ENCODE assay signal across 8 mouse cellular contexts in the genomic region with DNA sequence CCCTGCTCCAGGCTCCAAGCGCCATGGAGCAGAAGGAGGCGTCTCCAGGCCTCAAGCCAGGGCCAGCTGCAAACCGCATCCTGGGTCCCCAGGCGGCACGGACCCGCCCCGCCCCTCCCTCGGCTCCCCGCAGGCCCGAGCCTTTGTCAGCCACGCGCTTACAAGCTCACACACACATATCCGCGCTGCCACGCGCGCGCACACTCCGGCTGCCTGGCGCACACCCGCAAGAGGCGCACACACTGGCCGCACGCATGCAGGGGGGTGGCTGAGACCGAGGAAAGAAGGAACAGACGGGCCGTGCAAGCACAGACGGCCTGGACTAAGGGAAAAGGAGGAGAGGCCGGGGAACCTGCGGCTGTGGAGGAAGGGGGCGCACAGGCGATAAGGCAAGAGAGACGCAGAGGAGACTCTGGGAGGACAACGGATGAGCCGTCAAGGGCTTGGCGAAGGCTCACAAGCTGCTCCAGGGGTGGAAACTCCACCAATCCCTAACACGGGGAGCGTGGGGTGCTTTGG. TPM values are rescaled to one million over a fixed set of nuclear protein-coding genes. Genes with fewer than 3 reads are reported as not detected.
DNase-seq lines count a peak whose midpoint lies in the region; ATAC-seq lines count a peak whose summit lies in the region.

No protein-coding gene starts in this region.

- under 1% methylated on average over 38 of the region's 38 CpGs for WGBS in heart, embryonic 16.5 days

- peak overlapping the region; percentile 58 for H3K4me3 ChIP-seq in heart, embryonic 16.5 days (ENCODE audit: low read length)

- ATAC-seq in heart, embryonic 16.5 days (replicated peaks; ENCODE audit: extremely low read depth, insufficient read depth, low FRiP score): no peak

- H3K9ac ChIP-seq in heart, embryonic 16.5 days (ENCODE audit: low read length): peak overlapping the region; percentile 73

- H3K4me1 ChIP-seq in heart, embryonic 16.5 days (ENCODE audit: control insufficient read depth, insufficient read depth, low read length): peaks cover 13% of the 10 kb centered on the region

- H3K36me3 ChIP-seq in heart, embryonic 16.5 days (ENCODE audit: control insufficient read depth, insufficient read depth): no peaks in the 10 kb centered on the region

- peaks cover 33% of the 10 kb centered on the region for H3K27me3 ChIP-seq in heart, embryonic 16.5 days (ENCODE audit: control insufficient read depth, insufficient read depth, low read length)

- peak overlapping the region; percentile 81 for H3K4me2 ChIP-seq in heart, embryonic 16.5 days (ENCODE audit: low read depth, low read length)

- no peaks in the 10 kb centered on the region for H3K9me3 ChIP-seq in heart, embryonic 16.5 days (replicated peaks; ENCODE audit: control insufficient read depth, low read length)

- DNase-seq in thymus, postnatal 14 days: peak; percentile 15
- no peak for DNase-seq in thymus, adult 18-20 months
- peak; percentile 51 for DNase-seq in embryo, embryonic 9.5 days (ENCODE audit: extremely low spot score)
- peak; percentile 74 to 84 for DNase-seq in left cerebral cortex, adult 18-20 months (ENCODE audit: low spot score in 2 of 2)
- DNase-seq in mesoderm, embryonic 11.5 days (ENCODE audit: low read depth, low spot score): peak; percentile 59
- DNase-seq in spleen, postnatal 14 days (ENCODE audit: low spot score in 2 of 2): peak; percentile 13 to 26
- DNase-seq in ovary, postnatal 36 days (ENCODE audit: low spot score): no peak

- H3K27ac ChIP-seq in heart, embryonic 16.5 days (ENCODE audit: low read length): peak overlapping the region; percentile 31; the same call in 1 of the 2 replicates

RNA-seq across cellular contexts. Expression of gene Spns2, which starts 0.9 kb away (rescaled TPM):
- polyA plus RNA-seq in heart, embryonic 16.5 days (2015; fragmentation: Nextera tagmentation; extraction: Ambion mirVana): 1.8 and 3.6 TPM in 2 replicates
- 10 to 100 TPM; 53.7 to 55.4 TPM for total RNA-seq in left cerebral cortex, adult 18-20 months (2021)

RNA-seq across cellular contexts. Expression of gene Mybbp1a, which starts 47.7 kb away (rescaled TPM):
- polyA plus RNA-seq in heart, embryonic 16.5 days (2015; fragmentation: Nextera tagmentation; extraction: Ambion mirVana): 70.2 and 81.8 TPM in 2 replicates
- 10 to 100 TPM; 53.3 to 53.6 TPM for total RNA-seq in left cerebral cortex, adult 18-20 months (2021)

RNA-seq across cellular contexts. Expression of gene Ggt6, which starts 53.5 kb away (rescaled TPM):
- 0.17 TPM in 1 of 2 replicates, not detected in the other for polyA plus RNA-seq in heart, embryonic 16.5 days (2015; fragmentation: Nextera tagmentation; extraction: Ambion mirVana)
- total RNA-seq in left cerebral cortex, adult 18-20 months (2021): under 1 TPM in 1 of 2 experiments, not detected in 1; 0.23 TPM

Comparison
In these comparisons a context has a peak if more than half of its experiments do, and no peak if none do; other contexts are left out.
1. DNase-seq: peak in thymus, postnatal 14 days (single experiment), embryo, embryonic 9.5 days (single experiment), left cerebral cortex, adult 18-20 months (2 of 2), mesoderm, embryonic 11.5 days (single experiment) and spleen, postnatal 14 days (2 of 2); none in thymus, adult 18-20 months (0 of 2) and ovary, postnatal 36 days (single experiment).